Mouse (Mus musculus) kidney, embryonic 16.5 days (tissue): Measurements from ENCODE around the gene Sox12. TPM values are rescaled to one million over a fixed set of nuclear protein-coding genes. Genes with fewer than 3 reads are reported as not detected.
A peak's percentile ranks its signal among the peaks of the same experiment; 100 is the strongest.

Experiments used
- ATAC-seq: fragments of 200-750 bp; cut with Nextera tagmentation; 2 replicates; pipeline ENCODE4 v1.8.0; 2017; ENCODE audit warnings: moderate TSS enrichment; ENCODE audit not compliant: low FRiP score, low TSS enrichment
- H3K27ac ChIP-seq: fragments of 300-500 bp; sonication (generic); 2 replicates; pipeline ENCODE4 v1.5.1; 2014; ENCODE audit warnings: low read length
- H3K27me3 ChIP-seq: fragments of 300-500 bp; sonication (generic); 2 replicates; pipeline ENCODE4 v1.6.1; 2014; ENCODE audit warnings: low read length, control low read depth, mixed read lengths; ENCODE audit not compliant: insufficient read depth
- H3K36me3 ChIP-seq: fragments of 300-500 bp; sonication (generic); 2 replicates; pipeline ENCODE4 v1.6.1; 2014; ENCODE audit warnings: low read length, control low read depth, mixed read lengths; ENCODE audit not compliant: insufficient read depth
- H3K4me1 ChIP-seq: fragments of 300-500 bp; sonication (generic); 2 replicates; pipeline ENCODE4 v1.6.1; 2014; ENCODE audit warnings: low read length, control low read depth, mixed read lengths; ENCODE audit not compliant: insufficient read depth
- H3K4me2 ChIP-seq: fragments of 300-500 bp; sonication (generic); replicated peaks from 2 replicates; pipeline ENCODE4 v1.6.1; 2014; ENCODE audit warnings: low read depth, low read length
- H3K4me3 ChIP-seq: fragments of 300-500 bp; sonication (generic); 2 replicates; pipeline ENCODE4 v1.5.1; 2014; ENCODE audit warnings: mild to moderate bottlenecking, low read length
- H3K9ac ChIP-seq: fragments of 300-500 bp; sonication (generic); replicated peaks from 2 replicates; pipeline ENCODE4 v1.6.1; 2014; ENCODE audit warnings: low read length
- H3K9me3 ChIP-seq: fragments of 300-500 bp; sonication (generic); 2 replicates; pipeline ENCODE4 v1.6.1; 2016; ENCODE audit warnings: low read length, control low read depth
- WGBS: fragments of 180-500 bp; shearing (Covaris S2); extraction: QIAGEN DNeasy Blood & Tissue Kit; methylation state at CpG from one replicate; pipeline ENCODE4 v1.1.7; 2014; 5-methylcytosine and 5-hydroxymethylcytosine counted together
- polyA plus RNA-seq: library from polyadenylated mRNA; unstranded; fragments of >200 nt; fragmentation: Nextera tagmentation; extraction: Ambion mirVana; gene quantifications from 2 replicates; pipeline ENCODE4 v1.2.1, GENCODE M21; 2015

Gene Sox12
- 8.9 and 10.0 TPM in 2 replicates for polyA plus RNA-seq

DNA sequence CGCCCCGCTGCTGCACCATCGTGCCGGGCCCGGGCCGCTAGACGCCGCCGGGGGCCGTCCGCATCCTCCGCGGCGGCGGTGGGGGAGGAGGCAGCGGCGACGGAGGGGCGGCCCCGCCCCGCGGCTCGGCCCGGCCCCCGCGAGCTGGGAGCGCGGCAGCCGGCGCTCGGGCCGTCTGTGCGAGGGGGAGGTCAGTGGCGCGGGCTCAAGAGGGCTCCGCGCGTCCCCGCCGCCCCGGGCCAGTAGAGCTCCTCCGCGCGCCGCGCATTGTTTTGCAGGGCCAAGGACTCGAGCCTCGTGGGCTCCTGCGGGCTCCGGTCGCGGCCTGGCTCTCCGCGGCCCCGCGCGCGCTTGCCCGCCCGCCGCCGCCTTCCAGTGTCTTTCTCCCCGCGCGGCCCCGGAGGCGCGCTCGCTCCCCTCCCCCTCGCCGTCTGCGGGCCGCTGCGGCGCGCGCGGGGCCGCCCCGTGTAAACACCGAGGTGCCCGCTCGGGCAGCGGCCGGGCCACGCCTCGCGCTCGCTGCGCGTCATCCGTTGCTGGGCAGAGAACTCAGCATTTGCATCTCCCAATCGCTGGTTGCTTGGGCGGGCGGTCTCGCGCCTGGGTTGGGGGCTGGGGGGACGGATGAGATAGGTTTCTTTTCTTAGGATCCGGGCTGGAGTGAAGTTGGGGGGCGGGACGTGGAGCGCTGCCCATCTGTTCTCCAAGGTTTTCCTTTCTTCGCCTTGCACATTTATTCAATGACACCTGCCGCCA, at the start of gene Sox12:
Sox12 (minus strand) TSS at position 384 of the 756 bp plus-strand sequence.
- Histone ChIP-seq H3K27me3 (no peaks in the 10 kb centered on the region), H3K4me2 (peak within 1 kb of the TSS; percentile 84), H3K4me3 (peak within 1 kb of the TSS; percentile 82), H3K27ac (peak within 1 kb of the TSS; percentile 99), H3K4me1 (peaks cover 41% of the 10 kb centered on the region), H3K9me3 (no peaks in the 10 kb centered on the region), H3K9ac (peak within 1 kb of the TSS; percentile 95), H3K36me3 (no peaks in the 10 kb centered on the region)
- under 1% methylated on average over 83 of the region's 104 CpGs for WGBS
- ATAC-seq: peak; percentile 64

DNA sequence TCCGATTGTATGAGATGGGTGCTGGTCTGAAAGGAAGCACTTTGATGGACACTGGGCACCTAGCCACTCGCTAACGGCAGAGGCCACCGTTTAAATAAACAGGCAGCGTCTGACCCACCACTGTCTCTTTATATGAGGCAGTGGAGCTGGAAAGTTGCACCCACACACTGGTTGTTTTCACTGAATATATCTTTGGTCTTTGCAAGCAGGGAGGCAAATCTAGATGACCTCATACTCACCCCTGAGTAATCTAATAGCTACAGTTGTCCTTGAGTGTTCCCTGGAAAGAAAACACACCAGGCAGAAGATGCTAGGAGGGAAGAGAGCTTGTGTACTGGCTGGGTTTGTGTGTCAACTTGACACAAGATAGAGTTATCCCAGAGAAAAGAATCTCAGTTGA, 49.6 kb upstream of the Sox12 start:
- H3K27me3 ChIP-seq: no peaks in the 10 kb centered on the region
- no peak overlapping the region for H3K4me2 ChIP-seq
- H3K4me3 ChIP-seq: no peak overlapping the region
- no peaks in the 10 kb centered on the region for H3K9me3 ChIP-seq
- WGBS: 14% methylated on average over 5 of the region's 5 CpGs
- peaks cover 10% of the 10 kb centered on the region; the same call in 1 of the 2 replicates for H3K4me1 ChIP-seq
- no peak overlapping the region for H3K9ac ChIP-seq
- H3K36me3 ChIP-seq: no peaks in the 10 kb centered on the region
- no peak for ATAC-seq
- no peak overlapping the region for H3K27ac ChIP-seq

DNA sequence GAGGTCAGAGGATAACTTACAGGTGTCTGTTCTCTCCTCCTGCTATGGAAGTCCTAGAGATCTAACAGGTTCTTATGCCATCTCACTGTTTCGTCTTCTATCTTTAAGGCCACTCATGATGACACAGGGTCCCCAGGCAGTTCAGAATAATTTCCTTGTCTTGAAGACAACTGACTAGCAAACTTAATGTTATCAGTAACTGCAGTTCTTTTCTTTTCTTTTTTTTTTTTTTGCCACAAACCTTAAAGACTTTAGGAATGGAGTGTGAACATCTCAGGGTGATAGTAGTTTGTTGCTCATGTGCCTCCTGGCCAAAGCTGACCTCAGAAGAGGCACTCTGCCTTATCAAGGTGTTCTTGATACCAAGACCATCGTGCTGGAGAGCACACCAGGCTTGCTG, 48.8 kb upstream of the Sox12 start:
- peaks cover 15% of the 10 kb centered on the region for H3K4me1 ChIP-seq
- H3K36me3 ChIP-seq: no peaks in the 10 kb centered on the region
- no peaks in the 10 kb centered on the region for H3K9me3 ChIP-seq
- H3K27me3 ChIP-seq: no peaks in the 10 kb centered on the region
- no peak overlapping the region for H3K4me3 ChIP-seq
- ATAC-seq: no peak
- H3K4me2 ChIP-seq: no peak overlapping the region
- no peak overlapping the region for H3K27ac ChIP-seq
- 77% methylated on average over 2 of the region's 2 CpGs for WGBS
- H3K9ac ChIP-seq: no peak overlapping the region

DNA sequence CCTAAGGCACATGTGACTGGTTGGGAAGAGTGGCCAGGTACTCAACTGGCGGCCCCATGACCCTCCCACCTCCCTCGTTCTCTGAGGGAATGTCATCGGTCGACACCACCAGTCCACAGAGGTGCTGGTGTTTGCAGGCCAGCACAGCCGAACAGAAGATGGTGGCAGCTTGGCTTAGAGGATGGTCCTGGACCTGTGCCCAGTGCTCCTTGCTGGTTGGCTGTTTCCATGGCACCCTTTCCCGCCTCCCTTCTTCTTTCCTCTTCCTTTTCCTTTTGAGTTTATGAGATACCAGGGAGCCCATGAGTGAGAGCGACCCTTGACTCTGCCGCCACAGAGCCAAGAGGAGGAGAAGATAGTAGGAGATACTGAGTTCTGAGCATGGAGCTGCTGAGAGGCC, 45.4 kb upstream of the Sox12 start:
- Histone ChIP-seq H3K27ac (no peak overlapping the region), H3K4me3 (no peak overlapping the region)

GRCm38 (mm10) chr2:152442322-152442721, 44.5 kb upstream of the Sox12 start:
- Histone ChIP-seq H3K36me3 (no peaks in the 10 kb centered on the region), H3K4me3 (no peak overlapping the region), H3K27ac (peak overlapping the region; percentile 54), H3K4me2 (no peak overlapping the region), H3K9ac (no peak overlapping the region), H3K27me3 (no peaks in the 10 kb centered on the region), H3K4me1 (peaks cover 16% of the 10 kb centered on the region), H3K9me3 (no peaks in the 10 kb centered on the region)
- WGBS: 40% methylated on average over 4 of the region's 4 CpGs
- ATAC-seq: peak; percentile 57; the same call in 1 of the 2 replicates

More for the DNA sequence above, 45.4 kb upstream of the Sox12 start:
- Histone ChIP-seq H3K4me2 (no peak overlapping the region), H3K9ac (no peak overlapping the region), H3K36me3 (no peaks in the 10 kb centered on the region), H3K27me3 (no peaks in the 10 kb centered on the region), H3K4me1 (peaks cover 12% of the 10 kb centered on the region), H3K9me3 (no peaks in the 10 kb centered on the region)
- ATAC-seq: no peak
- 88% methylated on average over 8 of the region's 8 CpGs for WGBS

- peaks cover 29% of the 10 kb centered on the region for H3K4me1 ChIP-seq
- H3K36me3 ChIP-seq: no peaks in the 10 kb centered on the region
- no peak overlapping the region for H3K4me2 ChIP-seq
- no peak overlapping the region for H3K4me3 ChIP-seq
- no peak overlapping the region for H3K27ac ChIP-seq
- no peak for ATAC-seq
- H3K27me3 ChIP-seq: 0 out of 2 replicates have a peak, but pooled peaks cover 4% of the 10 kb centered on the region
- H3K9me3 ChIP-seq: no peaks in the 10 kb centered on the region
- 73% methylated on average over 2 of the region's 2 CpGs for WGBS
- H3K9ac ChIP-seq: no peak overlapping the region
These were observed 42.0 kb upstream of the Sox12 start for GRCm38 (mm10) chr2:152439833-152440232.

DNA sequence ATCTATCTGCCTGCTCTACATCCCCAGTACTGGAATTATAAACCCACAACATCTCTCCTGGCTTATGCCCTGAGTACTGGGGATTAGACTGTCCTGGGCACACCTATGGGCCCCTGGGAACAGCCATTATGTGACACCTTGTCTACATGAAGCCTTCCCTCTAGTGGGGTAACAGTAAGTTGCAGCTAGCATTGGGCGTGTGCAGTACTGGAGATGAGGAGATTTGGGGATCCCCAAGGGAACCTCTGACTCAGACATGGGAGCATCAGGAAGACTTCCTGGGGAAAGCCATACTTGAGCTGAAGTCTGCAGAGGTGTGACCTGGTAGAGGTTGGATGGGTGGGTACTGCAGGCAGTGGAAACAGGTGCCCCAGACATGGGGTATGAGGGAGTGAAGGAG, 41.1 kb upstream of the Sox12 start:
- no peak overlapping the region for H3K27ac ChIP-seq

DNA sequence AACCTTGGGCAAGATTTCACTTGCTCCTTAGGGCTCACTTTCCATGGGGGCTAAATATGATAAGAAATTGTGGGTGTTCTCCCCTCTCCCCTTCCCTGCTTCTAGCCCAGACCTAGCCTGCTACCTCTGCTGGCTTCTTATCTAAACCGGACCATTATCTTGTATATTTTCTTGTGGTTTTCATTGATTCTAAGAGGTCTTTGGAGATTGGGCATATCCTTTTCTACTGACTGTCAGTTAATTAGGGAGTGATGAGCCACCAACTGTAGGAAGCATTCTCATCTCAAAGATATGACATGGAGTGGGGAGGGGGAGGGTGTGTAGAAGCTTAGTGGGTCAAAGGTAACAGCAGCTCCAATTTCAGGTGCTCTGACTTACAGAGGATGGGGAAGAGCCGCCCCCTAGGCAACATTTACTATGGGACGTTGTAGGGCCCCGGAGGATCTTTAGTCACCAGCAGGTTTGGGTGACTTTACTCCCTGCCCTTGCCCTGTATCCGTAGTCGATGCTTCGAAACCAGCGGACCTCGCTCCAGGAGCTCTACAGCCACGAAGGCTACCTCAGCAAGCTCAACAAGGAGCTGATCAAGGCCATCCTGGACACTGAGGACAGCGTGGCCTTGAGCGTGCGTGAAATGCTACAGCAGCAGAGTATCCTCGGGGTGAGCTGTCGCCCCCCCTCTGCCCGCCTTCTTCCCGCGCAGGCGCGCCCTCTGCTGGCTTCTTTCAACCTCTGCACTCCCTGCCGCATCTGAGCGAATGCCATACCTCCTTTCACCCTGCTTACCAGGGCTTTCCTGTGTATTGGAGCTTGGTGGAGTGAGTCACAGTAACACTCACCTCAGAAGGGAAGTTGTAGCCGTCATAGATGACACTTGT, 39.4 kb upstream of the Sox12 start:
- WGBS: 2% methylated on average over 23 of the region's 23 CpGs
- Histone ChIP-seq H3K27ac (no peak overlapping the region), H3K4me3 (peak overlapping the region; percentile 31), H3K9ac (peak overlapping the region; percentile 60), H3K27me3 (0 out of 2 replicates have a peak, but pooled peaks cover 4% of the 10 kb centered on the region), H3K4me2 (peak overlapping the region; percentile 60), H3K9me3 (no peaks in the 10 kb centered on the region), H3K4me1 (peaks cover 19% of the 10 kb centered on the region), H3K36me3 (no peaks in the 10 kb centered on the region)
- peak; percentile 71 for ATAC-seq

More for the DNA sequence above, 41.1 kb upstream of the Sox12 start:
- Histone ChIP-seq H3K4me3 (no peak overlapping the region), H3K4me1 (peaks cover 29% of the 10 kb centered on the region), H3K9ac (no peak overlapping the region), H3K36me3 (no peaks in the 10 kb centered on the region), H3K9me3 (no peaks in the 10 kb centered on the region), H3K4me2 (no peak overlapping the region), H3K27me3 (0 out of 2 replicates have a peak, but pooled peaks cover 4% of the 10 kb centered on the region)
- WGBS: 82% methylated on average over 1 of the region's 1 CpGs
- ATAC-seq: no peak

GRCm38 (mm10) chr2:152436405-152436901, 38.6 kb upstream of the Sox12 start:
- H3K4me3 ChIP-seq: no peak overlapping the region
- H3K4me2 ChIP-seq: no peak overlapping the region
- no peaks in the 10 kb centered on the region for H3K36me3 ChIP-seq
- no peaks in the 10 kb centered on the region for H3K9me3 ChIP-seq
- peaks cover 17% of the 10 kb centered on the region for H3K4me1 ChIP-seq
- peak; percentile 55 for ATAC-seq
- H3K27ac ChIP-seq: 0 out of 2 replicates have a peak overlapping the region, but pooled peaks have one; percentile 13
- 0 out of 2 replicates have a peak, but pooled peaks cover 4% of the 10 kb centered on the region for H3K27me3 ChIP-seq
- 61% methylated on average over 7 of the region's 7 CpGs for WGBS
- no peak overlapping the region for H3K9ac ChIP-seq
